Mouse (Mus musculus): ENCODE results near the gene Zfp691. TPM values are rescaled to one million over a fixed set of nuclear protein-coding genes. Genes with fewer than 3 reads are reported as not detected.

Zfp691 gene
- 2.3 and 4.1 TPM in 2 replicates for total RNA-seq (2014; rRNA removed)
- polyA plus RNA-seq (2015; fragmentation: Nextera tagmentation; extraction: Ambion mirVana): 2.5 and 3.3 TPM in 2 replicates

- peak; percentile 99 for DNase-seq (ENCODE audit: low spot score)
- H3K9ac ChIP-seq (replicated peaks; ENCODE audit: low read length, poor library complexity, severe bottlenecking): peak within 1 kb of the TSS; percentile 76
- H3K27ac ChIP-seq (ENCODE audit: low read depth, low read length): peak within 1 kb of the TSS; percentile 58
- no peaks in the 10 kb centered on the region; the same call in 1 of the 2 replicates for H3K4me1 ChIP-seq (ENCODE audit: insufficient read depth, low read length)
- no peaks in the 10 kb centered on the region for H3K9me3 ChIP-seq (ENCODE audit: low read length)
- H3K4me2 ChIP-seq (ENCODE audit: low read depth, low read length, poor library complexity, severe bottlenecking): peak within 1 kb of the TSS; percentile 60
- under 1% methylated on average over 34 of the region's 40 CpGs for WGBS
- TF ChIP-seq CTCF (IDR thresholded peaks at IDR 0.05): no peak
- no peaks in the 10 kb centered on the region for H3K36me3 ChIP-seq (ENCODE audit: insufficient read depth, low read length)
- no peaks in the 10 kb centered on the region for H3K27me3 ChIP-seq (ENCODE audit: insufficient read depth, low read length)
- peak within 1 kb of the TSS; percentile 76 for H3K4me3 ChIP-seq (ENCODE audit: low read depth, low read length)
- peak; percentile 100 for ATAC-seq (ENCODE audit: low FRiP score)
These were observed at the start of gene Zfp691 for GRCm38 (mm10) chr4:119173851-119174453. Zfp691 (minus strand) TSS chr4:119174195.

GRCm38 (mm10) chr4:119223696-119224095, 49.7 kb upstream of the Zfp691 start:
- Histone ChIP-seq H3K27ac (ENCODE audit: low read depth, low read length) (no peak overlapping the region), H3K36me3 (ENCODE audit: insufficient read depth, low read length) (peaks cover 29% of the 10 kb centered on the region), H3K4me2 (ENCODE audit: low read depth, low read length, poor library complexity, severe bottlenecking) (no peak overlapping the region), H3K9me3 (ENCODE audit: low read length) (no peaks in the 10 kb centered on the region), H3K4me1 (ENCODE audit: insufficient read depth, low read length) (no peaks in the 10 kb centered on the region), H3K4me3 (ENCODE audit: low read depth, low read length) (no peak overlapping the region), H3K9ac (replicated peaks; ENCODE audit: low read length, poor library complexity, severe bottlenecking) (no peak overlapping the region), H3K27me3 (ENCODE audit: insufficient read depth, low read length) (no peaks in the 10 kb centered on the region)
- peak; percentile 22 for DNase-seq (ENCODE audit: low spot score)
- WGBS: 96% methylated on average over 1 of the region's 1 CpGs
- no peak for ATAC-seq (ENCODE audit: low FRiP score)
- TF ChIP-seq CTCF (IDR thresholded peaks at IDR 0.05): peak; percentile 71

DNA sequence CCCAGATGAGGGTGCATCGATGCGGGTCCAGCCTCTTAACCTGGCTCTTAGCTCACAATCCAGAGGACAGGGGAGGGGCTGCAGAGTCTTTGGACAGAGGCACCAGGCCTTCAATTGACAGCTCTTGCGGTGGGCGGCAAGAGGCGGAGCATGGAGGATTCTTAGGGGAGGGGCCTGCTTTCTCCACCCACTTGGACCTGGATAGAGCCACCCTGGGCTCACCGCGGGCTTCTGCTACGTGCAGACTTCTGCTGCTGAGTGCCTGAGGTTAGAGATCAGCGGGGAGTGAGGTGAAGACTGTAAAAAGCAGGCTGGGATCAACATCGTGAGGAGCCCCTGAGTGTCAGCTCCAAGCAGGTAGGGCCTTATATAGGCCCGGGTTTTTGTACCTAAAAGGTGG, 44.2 kb upstream of the Zfp691 start, which contains the start of gene Tmem269:
Gene Tmem269 (minus strand): TSS at position 49 of the 400 bp plus-strand sequence.
- Histone ChIP-seq H3K9ac (replicated peaks; ENCODE audit: low read length, poor library complexity, severe bottlenecking) (no peak within 1 kb of the TSS), H3K9me3 (ENCODE audit: low read length) (no peaks in the 10 kb centered on the region), H3K4me1 (ENCODE audit: insufficient read depth, low read length) (no peaks in the 10 kb centered on the region), H3K36me3 (ENCODE audit: insufficient read depth, low read length) (no peaks in the 10 kb centered on the region), H3K27me3 (ENCODE audit: insufficient read depth, low read length) (no peaks in the 10 kb centered on the region), H3K4me2 (ENCODE audit: low read depth, low read length, poor library complexity, severe bottlenecking) (no peak within 1 kb of the TSS), H3K27ac (ENCODE audit: low read depth, low read length) (no peak within 1 kb of the TSS), H3K4me3 (ENCODE audit: low read depth, low read length) (no peak within 1 kb of the TSS)
- DNase-seq (ENCODE audit: low spot score) (no peak), ATAC-seq (ENCODE audit: low FRiP score) (peak; percentile 38; the same call in 1 of the 2 replicates)
- WGBS: 14% methylated on average over 11 of the region's 11 CpGs
- TF ChIP-seq CTCF (IDR thresholded peaks at IDR 0.05): no peak

DNA sequence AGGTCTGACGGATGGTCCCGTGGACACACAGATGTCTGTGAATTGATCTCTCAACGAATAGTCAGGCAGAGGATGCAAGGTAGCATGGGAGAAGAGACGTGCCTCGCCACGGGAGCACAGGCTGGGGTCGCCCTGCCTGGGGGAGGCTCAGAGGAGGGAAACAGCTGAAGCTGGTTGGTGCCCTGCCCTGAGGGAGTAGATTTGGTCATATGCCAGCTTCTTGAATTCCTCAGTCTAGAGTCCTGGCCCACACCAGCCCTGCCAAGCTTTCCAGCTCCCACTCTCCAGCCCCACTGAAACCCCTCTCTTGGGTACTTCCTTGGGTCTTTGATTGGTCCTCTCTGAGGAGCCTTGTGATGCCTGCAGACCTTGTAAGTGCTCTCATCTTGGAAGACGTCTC, 42.7 kb upstream of the Zfp691 start:
- ATAC-seq (ENCODE audit: low FRiP score): no peak
- no peak for DNase-seq (ENCODE audit: low spot score)

DNA sequence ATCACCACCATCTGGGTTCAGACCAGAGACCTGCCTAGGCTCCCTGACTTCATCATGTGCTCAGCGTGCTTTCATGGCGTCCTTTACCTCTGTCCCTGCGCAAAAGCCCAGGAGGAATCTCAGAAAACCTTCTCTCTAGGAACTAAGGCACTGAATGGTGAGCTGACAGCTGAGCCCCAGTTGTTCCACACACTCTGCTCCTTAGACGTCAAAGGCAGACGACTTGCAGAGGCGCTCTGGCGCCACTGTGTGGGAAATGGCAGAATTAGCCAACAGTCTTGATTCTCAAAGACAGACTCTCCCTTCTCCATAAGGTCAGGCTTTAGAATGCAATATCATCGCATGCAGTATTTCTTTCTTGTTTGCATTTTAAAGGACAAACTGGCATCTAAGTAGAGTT, 30.7 kb upstream of the Zfp691 start:
- peak; percentile 94 for TF ChIP-seq CTCF (IDR thresholded peaks at IDR 0.05)

More for the DNA sequence above, 42.7 kb upstream of the Zfp691 start:
- no peak overlapping the region for H3K4me2 ChIP-seq (ENCODE audit: low read depth, low read length, poor library complexity, severe bottlenecking)
- no peak for TF ChIP-seq CTCF (IDR thresholded peaks at IDR 0.05)
- no peaks in the 10 kb centered on the region for H3K4me1 ChIP-seq (ENCODE audit: insufficient read depth, low read length)
- H3K9me3 ChIP-seq (ENCODE audit: low read length): no peaks in the 10 kb centered on the region
- no peaks in the 10 kb centered on the region for H3K36me3 ChIP-seq (ENCODE audit: insufficient read depth, low read length)
- H3K27ac ChIP-seq (ENCODE audit: low read depth, low read length): no peak overlapping the region
- H3K9ac ChIP-seq (replicated peaks; ENCODE audit: low read length, poor library complexity, severe bottlenecking): no peak overlapping the region
- WGBS: 70% methylated on average over 8 of the region's 8 CpGs
- H3K4me3 ChIP-seq (ENCODE audit: low read depth, low read length): no peak overlapping the region
- H3K27me3 ChIP-seq (ENCODE audit: insufficient read depth, low read length): no peaks in the 10 kb centered on the region

DNA sequence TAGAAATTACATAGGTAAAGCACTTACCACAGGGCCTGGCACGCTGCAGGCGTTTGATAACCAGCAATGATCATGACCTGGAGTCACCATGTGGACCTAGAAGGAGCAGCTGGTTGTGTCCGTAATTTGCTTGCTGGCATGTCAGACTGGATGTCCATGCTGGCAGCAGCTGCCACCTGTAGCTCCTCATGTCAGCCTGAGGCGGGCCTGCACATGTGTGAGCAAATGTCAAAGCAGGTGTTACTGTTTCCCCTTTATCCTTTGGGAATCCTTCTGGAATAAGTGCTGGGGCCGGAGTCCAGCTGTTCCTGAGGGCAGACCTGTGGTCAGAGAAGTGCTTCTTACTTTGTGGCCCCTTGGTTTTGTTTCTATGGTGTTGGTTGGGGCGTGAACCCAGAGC, 24.1 kb upstream of the Zfp691 start:
- H3K27me3 ChIP-seq (ENCODE audit: insufficient read depth, low read length): no peaks in the 10 kb centered on the region
- no peak for ATAC-seq (ENCODE audit: low FRiP score)
- H3K4me3 ChIP-seq (ENCODE audit: low read depth, low read length): no peak overlapping the region
- WGBS: 87% methylated on average over 6 of the region's 6 CpGs
- no peak overlapping the region for H3K4me2 ChIP-seq (ENCODE audit: low read depth, low read length, poor library complexity, severe bottlenecking)
- no peak overlapping the region for H3K9ac ChIP-seq (replicated peaks; ENCODE audit: low read length, poor library complexity, severe bottlenecking)
- DNase-seq (ENCODE audit: low spot score): no peak
- peaks cover 5% of the 10 kb centered on the region; the same call in 1 of the 2 replicates for H3K36me3 ChIP-seq (ENCODE audit: insufficient read depth, low read length)
- H3K9me3 ChIP-seq (ENCODE audit: low read length): no peaks in the 10 kb centered on the region
- TF ChIP-seq CTCF (IDR thresholded peaks at IDR 0.05): no peak
- H3K27ac ChIP-seq (ENCODE audit: low read depth, low read length): no peak overlapping the region
- H3K4me1 ChIP-seq (ENCODE audit: insufficient read depth, low read length): peaks cover 10% of the 10 kb centered on the region

More for the DNA sequence above, 30.7 kb upstream of the Zfp691 start:
- peaks cover 5% of the 10 kb centered on the region; the same call in 1 of the 2 replicates for H3K36me3 ChIP-seq (ENCODE audit: insufficient read depth, low read length)
- no peak overlapping the region for H3K4me2 ChIP-seq (ENCODE audit: low read depth, low read length, poor library complexity, severe bottlenecking)
- H3K27me3 ChIP-seq (ENCODE audit: insufficient read depth, low read length): no peaks in the 10 kb centered on the region
- H3K27ac ChIP-seq (ENCODE audit: low read depth, low read length): no peak overlapping the region
- no peak overlapping the region for H3K4me3 ChIP-seq (ENCODE audit: low read depth, low read length)
- H3K9ac ChIP-seq (replicated peaks; ENCODE audit: low read length, poor library complexity, severe bottlenecking): no peak overlapping the region
- WGBS: 15% methylated on average over 8 of the region's 8 CpGs
- peak; percentile 80 for DNase-seq (ENCODE audit: low spot score)
- ATAC-seq (ENCODE audit: low FRiP score): peak; percentile 57; the same call in 1 of the 2 replicates
- no peaks in the 10 kb centered on the region for H3K9me3 ChIP-seq (ENCODE audit: low read length)
- H3K4me1 ChIP-seq (ENCODE audit: insufficient read depth, low read length): no peaks in the 10 kb centered on the region
